Mouse (Mus musculus) retina, embryonic 14.5 days (tissue): ENCODE data around the gene Med24.

Source experiments
- DNase-seq: peaks from one replicate; pipeline ENCODE4 v3.0.0-alpha.2; 2015; ENCODE audit warnings: low spot score

The Med24 gene

GRCm38 (mm10) chr11:98765421-98766309 lies 36.4 kb upstream of the Med24 start:
- DNase-seq, result no peak

GRCm38 (mm10) chr11:98764746-98765145 lies 35.5 kb upstream of the Med24 start:
- DNase-seq, result no peak

GRCm38 (mm10) chr11:98764091-98764490 lies 34.9 kb upstream of the Med24 start:
- no peak for DNase-seq

GRCm38 (mm10) chr11:98763502-98763861 lies 34.2 kb upstream of the Med24 start:
- DNase-seq, result no peak

- DNase-seq, result peak; percentile 70
These were observed 33.7 kb upstream of the Med24 start for GRCm38 (mm10) chr11:98762756-98763501.

GRCm38 (mm10) chr11:98761939-98762338 lies 32.7 kb upstream of the Med24 start:
- DNase-seq, result no peak

- DNase-seq, result no peak
These were observed 27.5 kb upstream of the Med24 start for GRCm38 (mm10) chr11:98756711-98757110.

GRCm38 (mm10) chr11:98755726-98756380 lies 26.6 kb upstream of the Med24 start:
- no peak for DNase-seq

- DNase-seq, result peak; percentile 89
These were observed 25.5 kb upstream of the Med24 start for GRCm38 (mm10) chr11:98754621-98755181.

- no peak for DNase-seq
These were observed 25.0 kb upstream of the Med24 start for GRCm38 (mm10) chr11:98754151-98754620.

GRCm38 (mm10) chr11:98753264-98753663 lies 24.0 kb upstream of the Med24 start:
- no peak for DNase-seq

GRCm38 (mm10) chr11:98752562-98753140 lies 23.4 kb upstream of the Med24 start:
- no peak for DNase-seq

GRCm38 (mm10) chr11:98751221-98751782 lies 22.1 kb upstream of the Med24 start:
- DNase-seq, result peak; percentile 46

GRCm38 (mm10) chr11:98750351-98751201 lies 21.3 kb upstream of the Med24 start:
- peak; percentile 49 for DNase-seq

GRCm38 (mm10) chr11:98749716-98750115 lies 20.5 kb upstream of the Med24 start:
- no peak for DNase-seq

GRCm38 (mm10) chr11:98748506-98749416 lies 19.5 kb upstream of the Med24 start:
- no peak for DNase-seq

GRCm38 (mm10) chr11:98747804-98748505 lies 18.7 kb upstream of the Med24 start:
- no peak for DNase-seq

GRCm38 (mm10) chr11:98746855-98747693 lies 17.8 kb upstream of the Med24 start:
- peak; percentile 86 for DNase-seq
